Mouse (Mus musculus) frontal cortex, adult 2 months (tissue): ENCODE measurements at regions not wholly inside any gene's neighbourhood (a gene's known extent, or its start where the extent isn't known, plus 50 kb on each side); places are given as distances from the start of the nearest gene placed in this dataset.

Experiments used
- DNase-seq, 2 experiments: peaks; one replicate each; pipeline ENCODE4 v3.0.0; 2022; ENCODE audit warnings: low spot score in 1 of 2; ENCODE audit errors: extremely low spot score in 1 of 2

GRCm38 (mm10) chr3:137100627-137101404 lies 240.1 kb upstream of the Emcn start:
- DNase-seq = peak; percentile 51 to 70

- peak; percentile 31 to 70 for DNase-seq
Measured at GRCm38 (mm10) chr3:137105930-137106329, 234.9 kb upstream of the Emcn start.

- no peak for DNase-seq
Measured at GRCm38 (mm10) chr3:137108197-137108596, 232.7 kb upstream of the Emcn start.

- DNase-seq = no peak
Measured at GRCm38 (mm10) chr3:137109786-137110185, 231.1 kb upstream of the Emcn start.

- DNase-seq = peak; percentile 14 to 42
Measured at GRCm38 (mm10) chr3:137110485-137110884, 230.4 kb upstream of the Emcn start.

GRCm38 (mm10) chr3:137129967-137130366 lies 210.9 kb upstream of the Emcn start:
- no peak for DNase-seq

GRCm38 (mm10) chr3:137142041-137142440 lies 198.8 kb upstream of the Emcn start:
- DNase-seq = no peak

GRCm38 (mm10) chr3:137146062-137146461 lies 194.8 kb upstream of the Emcn start:
- DNase-seq = no peak

GRCm38 (mm10) chr3:137147405-137147804 lies 193.5 kb upstream of the Emcn start:
- no peak for DNase-seq

- peak in 1 of 2 experiments; percentile 53 for DNase-seq
Measured at GRCm38 (mm10) chr3:137150414-137151010, 190.4 kb upstream of the Emcn start.

GRCm38 (mm10) chr3:137151431-137151830 lies 189.4 kb upstream of the Emcn start:
- DNase-seq = no peak

GRCm38 (mm10) chr3:137153234-137153633 lies 187.6 kb upstream of the Emcn start:
- DNase-seq = no peak

- no peak for DNase-seq
Measured at GRCm38 (mm10) chr3:137154200-137155042, 186.4 kb upstream of the Emcn start.

GRCm38 (mm10) chr3:137155043-137155404 lies 185.8 kb upstream of the Emcn start:
- no peak for DNase-seq

- no peak for DNase-seq
Measured at GRCm38 (mm10) chr3:137156250-137156975, 184.5 kb upstream of the Emcn start.

GRCm38 (mm10) chr3:137189035-137189434 lies 151.8 kb upstream of the Emcn start:
- DNase-seq = no peak

GRCm38 (mm10) chr3:137190489-137190888 lies 150.4 kb upstream of the Emcn start:
- no peak for DNase-seq

- no peak for DNase-seq
Measured at GRCm38 (mm10) chr3:137191009-137191408, 149.9 kb upstream of the Emcn start.

- DNase-seq = no peak
Measured at GRCm38 (mm10) chr3:137193873-137194272, 147.0 kb upstream of the Emcn start.

GRCm38 (mm10) chr3:137211667-137212066 lies 129.2 kb upstream of the Emcn start:
- peak; percentile 65 to 72 for DNase-seq

GRCm38 (mm10) chr3:137216036-137216435 lies 124.8 kb upstream of the Emcn start:
- no peak for DNase-seq
